Mouse (Mus musculus): ENCODE results near the gene Spata9.
A peak's percentile ranks its signal among the peaks of the same experiment; 100 is the strongest.

Spata9 gene

GRCm38 (mm10) chr13:75992169-75993028 lies 25.4 kb downstream of the Spata9 start:
- DNase-seq (ENCODE audit: low spot score): no peak

GRCm38 (mm10) chr13:76003272-76003671 lies 36.3 kb downstream of the Spata9 start:
- no peak for DNase-seq (ENCODE audit: low spot score)

- DNase-seq (ENCODE audit: low spot score): peak; percentile 55
These were observed 47.6 kb downstream of the Spata9 start for GRCm38 (mm10) chr13:76014511-76014910.

- peak; percentile 82 for DNase-seq (ENCODE audit: low spot score)
These were observed 50.5 kb downstream of the Spata9 start for GRCm38 (mm10) chr13:76017465-76017864.

GRCm38 (mm10) chr13:76017974-76018843 lies 51.3 kb downstream of the Spata9 start, which contains the start of gene Rfesd:
Gene Rfesd, minus strand, starts transcription at chr13:76018719.
- DNase-seq (ENCODE audit: low spot score): peak; percentile 95

GRCm38 (mm10) chr13:76018844-76019400 lies 52.0 kb downstream of the Spata9 start:
- DNase-seq (ENCODE audit: low spot score): no peak

- DNase-seq (ENCODE audit: low spot score): no peak
These were observed 54.8 kb downstream of the Spata9 start for GRCm38 (mm10) chr13:76021782-76022181.

GRCm38 (mm10) chr13:76024588-76024987 lies 57.6 kb downstream of the Spata9 start:
- no peak for DNase-seq (ENCODE audit: low spot score)

- no peak for DNase-seq (ENCODE audit: low spot score)
These were observed 75.5 kb downstream of the Spata9 start for GRCm38 (mm10) chr13:76042455-76042854.

GRCm38 (mm10) chr13:76044971-76045370 lies 78.0 kb downstream of the Spata9 start:
- DNase-seq (ENCODE audit: low spot score): no peak
